Mouse (Mus musculus) skeletal muscle tissue, adult 2 months (tissue): ENCODE measurements around the gene Cdk6.
"Not testable (repeated sequence)": the region's sequence is repeated elsewhere in the genome, so short reads cannot be mapped to it uniquely, and the experiment has no call there.

Experiments used
- DNase-seq: peaks from one replicate; pipeline ENCODE4 v3.0.0-alpha.2; 2012; ENCODE audit warnings: low read depth, low spot score

Cdk6 gene

DNA sequence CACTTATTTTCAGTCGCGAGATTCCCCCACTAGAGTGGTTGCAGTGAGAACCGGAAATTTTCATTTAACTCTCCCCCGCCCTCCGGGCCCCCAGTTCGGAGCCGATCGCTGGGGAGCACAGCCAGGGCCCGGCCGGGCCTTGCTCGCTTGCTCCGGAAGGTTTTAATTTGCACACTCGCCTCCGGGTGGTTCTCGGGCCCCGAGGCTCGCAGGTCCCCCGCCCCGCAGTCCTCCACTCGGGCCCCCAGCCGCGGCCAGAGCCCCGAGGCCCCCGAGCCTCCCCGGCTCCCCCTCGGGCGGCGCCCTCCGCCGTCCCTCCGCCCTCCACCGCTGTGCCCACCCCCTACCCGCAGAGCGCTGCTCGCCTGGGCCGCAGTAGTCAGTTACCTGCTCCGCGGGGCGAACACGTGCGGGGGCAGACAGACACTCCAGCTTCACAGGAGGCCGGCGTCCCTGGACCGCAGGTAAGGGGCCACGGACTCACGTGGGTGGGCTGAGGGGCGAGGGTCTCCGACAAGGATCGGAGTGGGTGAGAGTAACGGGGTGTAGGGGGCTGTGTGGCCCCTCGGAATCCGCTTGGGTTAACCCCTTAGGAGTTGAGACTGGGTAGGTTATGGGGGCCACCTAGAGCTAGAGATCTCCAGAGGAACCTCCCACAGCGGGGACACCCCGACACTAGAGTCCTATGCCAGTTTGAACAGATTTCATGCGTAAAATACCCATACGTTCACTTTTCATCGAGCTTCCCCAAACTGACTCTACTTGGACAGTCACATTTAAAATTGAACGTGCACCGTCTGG lies at the start of gene Cdk6:
Cdk6 (plus strand) TSS at position 375 of the 801 bp plus-strand sequence.
- DNase-seq: no peak

DNA sequence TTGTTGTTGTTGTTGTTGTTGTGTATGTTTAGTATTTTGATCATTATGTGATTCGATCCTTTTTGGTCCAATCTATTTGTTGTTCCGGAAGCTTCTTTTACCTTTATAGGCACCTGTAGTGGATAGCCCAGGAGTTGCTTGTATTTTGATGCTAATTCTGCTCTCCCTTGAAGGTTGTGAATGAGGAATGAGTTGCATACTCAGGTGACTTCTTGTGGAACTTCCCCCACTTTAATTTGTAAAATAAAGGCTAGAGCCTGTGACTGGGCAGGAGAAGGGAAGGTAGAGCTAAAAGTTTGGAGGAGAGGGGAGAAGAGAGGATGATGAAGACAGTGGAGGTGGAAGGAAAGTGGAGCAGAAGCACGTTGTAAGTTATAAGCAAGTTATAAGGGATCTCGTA lies 47.6 kb upstream of the Cdk6 start:
- no peak for DNase-seq

DNA sequence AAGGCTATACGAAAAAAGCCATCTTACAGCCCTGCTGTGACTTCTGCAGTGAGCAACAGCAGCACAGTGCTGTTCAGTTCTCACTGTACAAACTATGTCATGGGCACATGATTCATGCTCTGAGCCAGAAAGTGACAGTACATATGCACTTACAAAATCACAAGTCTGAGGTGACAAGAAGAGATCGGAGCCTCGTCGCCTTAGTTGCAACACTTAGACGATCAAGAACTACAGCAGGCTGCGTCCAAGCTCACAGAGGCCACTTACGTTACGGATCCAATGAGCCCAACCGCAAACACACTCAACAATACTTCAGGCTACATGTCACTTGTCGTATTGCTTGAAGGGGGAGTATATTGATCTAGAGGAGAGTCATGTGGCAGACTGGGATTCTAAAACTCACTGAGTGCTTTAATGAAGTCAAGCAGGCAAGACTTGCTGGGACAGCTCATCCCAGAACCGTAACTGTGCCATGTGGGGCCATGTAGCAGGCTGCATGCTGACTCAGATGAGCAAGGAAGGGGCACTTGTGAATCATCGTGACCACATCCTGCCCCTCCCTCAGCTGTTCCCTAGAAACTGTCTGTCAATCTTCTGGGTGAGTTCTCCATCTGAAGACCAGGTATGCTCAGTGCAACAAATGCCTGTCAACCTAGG lies 40.4 kb upstream of the Cdk6 start:
- DNase-seq: peak; percentile 3

DNA sequence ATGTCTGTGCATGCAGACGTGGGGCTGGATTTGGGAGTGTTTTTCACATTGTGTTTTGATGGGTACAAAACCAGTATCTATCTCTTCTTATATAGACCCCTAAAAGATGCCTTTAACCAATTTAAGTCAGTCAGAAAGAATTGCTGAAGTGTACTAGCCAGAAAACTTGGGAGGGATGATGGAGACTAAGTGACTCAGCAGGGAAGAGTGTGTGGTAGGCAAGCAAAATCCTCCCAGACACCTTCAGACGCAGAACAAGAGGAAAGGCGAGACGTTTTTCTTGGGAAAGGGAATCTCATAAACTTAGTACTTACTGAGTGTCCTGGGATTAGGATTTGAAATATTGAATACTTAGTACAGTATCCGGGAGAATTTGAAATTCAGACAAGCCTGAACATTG lies 39.8 kb upstream of the Cdk6 start:
- DNase-seq: no peak

DNA sequence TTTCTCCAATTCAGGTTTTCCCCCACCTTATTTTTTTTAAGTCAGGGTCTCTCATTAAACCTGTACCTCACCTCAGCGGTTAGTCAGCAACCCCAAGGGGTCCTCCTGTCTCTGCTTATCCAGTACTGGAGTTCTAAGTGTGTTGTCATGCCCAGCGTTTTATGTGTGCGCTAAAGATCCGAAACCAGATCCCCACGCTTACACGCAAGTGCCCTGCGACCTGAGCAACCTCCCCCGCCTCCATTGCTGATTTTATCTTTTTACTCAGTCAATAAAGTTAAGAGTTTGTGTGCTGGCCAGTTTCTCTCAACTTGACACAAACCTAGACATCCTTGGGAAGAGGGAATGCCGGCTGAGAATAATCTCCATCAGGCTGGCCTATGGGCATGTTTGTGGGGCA lies 37.4 kb upstream of the Cdk6 start:
- DNase-seq: no peak

DNA sequence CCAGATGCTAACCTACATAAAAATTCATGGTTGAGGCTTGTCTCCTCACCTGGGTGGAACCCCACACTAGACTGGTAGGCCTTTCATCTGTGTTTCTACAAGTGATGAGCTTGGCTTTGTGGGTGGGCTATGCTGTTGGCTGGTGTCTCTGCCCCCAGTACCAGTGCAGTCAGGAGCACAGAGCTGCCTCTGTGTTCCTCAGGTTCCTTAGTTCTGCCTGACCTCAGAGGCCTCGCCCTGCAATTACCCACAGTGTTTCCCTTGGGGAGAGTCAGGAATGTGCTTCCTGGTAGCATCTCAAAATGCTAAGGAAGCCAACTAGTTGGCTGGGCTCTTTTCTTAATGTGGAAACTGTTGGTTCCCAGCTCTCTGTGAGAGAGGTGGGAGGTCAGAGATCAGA lies 35.1 kb upstream of the Cdk6 start:
- no peak for DNase-seq

DNA sequence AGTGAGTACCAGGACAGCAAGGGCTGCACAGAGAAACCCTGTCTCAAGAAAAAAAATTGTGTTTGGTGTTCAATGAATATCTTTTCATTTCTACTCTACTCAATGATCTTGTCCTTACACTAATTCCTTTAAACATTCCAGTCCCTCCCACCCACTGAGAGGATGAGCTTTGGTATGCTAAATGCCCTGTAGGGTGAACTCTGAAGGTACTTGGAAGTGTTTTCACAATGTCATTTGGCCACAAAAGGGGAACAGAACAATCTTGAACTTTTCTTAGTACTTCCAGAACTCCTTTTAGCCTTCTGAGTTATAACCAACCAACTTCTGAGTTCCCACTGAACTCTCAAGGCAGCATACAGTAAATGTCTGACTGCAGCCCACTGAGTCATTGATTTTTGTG lies 32.2 kb upstream of the Cdk6 start:
- no peak for DNase-seq

DNA sequence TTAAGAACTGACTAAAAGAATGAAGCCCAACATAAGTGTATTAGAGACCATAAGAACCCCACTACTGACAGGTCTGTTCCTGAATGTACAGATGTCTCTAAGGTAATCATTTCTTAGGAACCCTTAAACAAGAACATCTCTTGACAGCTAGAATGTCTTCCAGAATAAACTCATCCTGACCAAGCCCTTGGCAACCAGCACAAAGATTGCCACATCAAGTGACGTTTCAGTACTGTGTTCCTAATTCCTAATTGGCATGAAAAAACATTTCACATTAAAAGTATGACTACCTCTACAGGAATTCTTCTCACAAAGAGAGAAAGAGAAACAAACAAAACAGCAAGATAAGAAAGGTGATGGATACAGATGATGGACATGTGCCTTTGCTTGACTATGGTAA lies 31.7 kb upstream of the Cdk6 start:
- DNase-seq: no peak

DNA sequence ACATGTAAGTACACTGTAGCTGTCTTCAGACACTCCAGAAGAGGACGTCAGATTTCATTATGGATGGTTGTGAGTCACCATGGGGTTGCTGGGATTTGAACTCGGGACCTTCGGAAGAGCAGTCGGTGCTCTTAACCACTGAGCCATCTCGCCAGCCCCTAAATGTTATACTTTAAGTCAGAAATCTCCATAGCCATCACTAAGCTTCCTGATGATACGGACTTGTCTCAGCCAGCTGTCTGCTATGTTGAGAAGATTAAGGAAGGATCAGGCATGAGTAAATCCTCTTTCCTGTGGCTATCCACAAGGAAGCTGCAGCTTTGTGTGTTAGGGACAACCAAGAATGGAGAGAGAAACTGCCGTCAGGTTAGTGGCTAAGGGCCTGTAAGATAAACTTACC lies 30.1 kb upstream of the Cdk6 start:
- not testable (repeated sequence) for DNase-seq

DNA sequence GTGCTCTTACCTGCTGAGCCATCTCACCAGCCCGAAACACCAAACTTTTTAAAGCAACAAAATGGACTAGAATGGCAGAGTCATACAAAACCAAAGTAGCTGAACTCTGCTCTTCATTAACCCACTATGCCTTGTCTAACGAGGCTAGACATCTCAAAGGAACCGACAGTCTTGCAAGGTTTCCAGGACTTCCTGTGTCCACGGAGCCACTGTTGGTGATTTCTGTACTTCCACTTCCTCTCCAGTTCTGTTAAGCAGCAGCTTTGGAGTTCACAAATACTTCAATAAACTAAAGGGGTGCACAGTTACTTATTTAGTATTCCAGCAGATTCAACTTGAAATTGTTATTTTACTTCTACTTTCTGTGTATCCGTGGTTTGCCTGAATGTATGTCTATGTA lies 23.6 kb upstream of the Cdk6 start:
- not testable (repeated sequence) for DNase-seq

DNA sequence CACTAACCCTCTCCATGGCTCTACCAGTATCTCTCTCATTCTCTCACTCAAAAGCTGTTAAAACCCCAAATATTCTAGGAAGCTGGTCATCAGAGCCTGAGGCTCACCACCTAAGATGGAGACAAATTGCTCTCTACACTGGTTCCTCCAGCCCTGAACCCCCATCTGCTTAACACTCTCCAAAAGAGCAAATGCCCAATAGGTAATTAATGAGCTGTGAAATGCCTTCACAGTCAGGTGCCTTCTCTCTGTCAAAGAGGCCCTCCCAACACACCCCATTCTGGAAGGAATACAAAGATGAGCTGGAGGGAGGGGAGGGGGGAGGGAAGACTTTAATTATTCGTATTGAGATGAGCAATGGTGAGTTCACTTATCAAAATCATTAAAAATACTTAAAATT lies 21.1 kb upstream of the Cdk6 start:
- no peak for DNase-seq

DNA sequence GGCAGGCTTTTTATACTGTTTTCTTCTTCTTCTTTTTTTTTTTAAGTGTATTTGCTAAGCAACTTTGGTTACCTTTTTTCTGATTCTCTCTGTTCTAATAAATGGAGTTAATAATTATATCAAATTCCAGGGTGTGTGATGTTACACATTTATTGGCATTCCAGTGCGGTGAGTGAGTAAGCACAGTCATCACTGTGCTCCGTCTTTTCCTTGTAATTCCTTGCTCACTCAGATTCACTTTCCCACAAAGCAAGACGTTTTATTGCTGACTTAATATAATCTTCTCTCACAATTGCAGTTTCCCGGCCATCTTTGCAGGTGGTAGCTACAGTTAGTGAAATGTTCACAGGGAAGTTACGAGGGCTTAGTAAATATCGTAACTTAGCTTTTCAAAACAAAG lies 19.2 kb upstream of the Cdk6 start:
- no peak for DNase-seq

DNA sequence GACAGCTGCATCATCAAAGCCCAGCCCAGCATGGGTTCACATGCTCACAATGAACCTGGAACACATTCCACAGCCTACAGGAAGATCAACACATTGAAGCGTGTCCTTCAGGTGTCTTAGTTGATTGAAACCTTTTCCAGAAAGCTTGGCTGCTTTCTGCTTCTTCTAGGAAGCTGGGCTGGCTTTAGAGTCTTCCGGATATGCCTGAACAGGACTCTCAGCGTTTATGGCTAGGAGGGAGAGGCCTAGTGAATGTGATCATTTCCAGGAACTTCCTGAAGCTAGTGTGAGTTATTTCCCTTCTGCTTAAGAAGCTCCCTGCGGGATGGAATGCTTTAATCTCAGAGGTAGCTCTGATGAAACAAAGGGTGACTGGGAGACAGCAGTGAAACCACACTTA lies 17.2 kb upstream of the Cdk6 start:
- DNase-seq: no peak

DNA sequence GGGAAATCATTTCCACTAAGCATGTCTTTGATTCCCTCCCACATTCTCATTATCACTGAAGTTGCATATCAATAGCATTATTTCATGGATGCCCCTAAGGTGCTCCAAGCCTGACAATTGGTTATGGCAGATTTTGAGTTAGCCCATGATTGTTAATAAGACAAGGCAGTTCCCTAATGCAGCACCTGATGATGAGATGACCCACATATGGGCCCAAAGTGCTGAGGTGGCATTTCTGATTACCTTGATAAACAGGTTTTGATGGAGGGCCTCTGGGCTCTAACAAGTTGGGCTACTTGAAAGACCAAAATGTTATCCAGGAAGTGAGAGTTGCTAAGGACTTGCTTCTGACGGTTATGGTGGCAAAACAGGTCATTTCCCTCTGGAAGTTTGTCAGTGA lies 11.9 kb upstream of the Cdk6 start:
- DNase-seq: no peak

DNA sequence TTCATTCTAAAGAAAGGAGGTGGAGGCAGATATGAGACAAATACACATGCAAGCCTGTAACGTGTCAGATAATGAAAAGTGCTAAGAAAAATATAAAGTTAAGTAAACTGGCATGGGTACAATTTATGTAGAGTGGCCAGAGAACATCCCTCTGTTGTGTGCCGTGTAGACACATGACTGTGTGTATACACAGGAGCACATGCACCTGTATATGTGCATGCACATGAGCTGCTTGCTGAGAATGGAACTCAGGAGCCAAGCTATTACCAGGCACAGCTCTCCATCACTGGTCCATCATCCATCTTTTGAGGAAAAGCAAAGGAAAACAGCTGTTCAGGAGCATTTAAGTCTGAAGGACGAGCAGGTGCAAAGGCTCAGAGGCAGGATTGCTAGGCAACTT lies 10.4 kb upstream of the Cdk6 start:
- no peak for DNase-seq

DNA sequence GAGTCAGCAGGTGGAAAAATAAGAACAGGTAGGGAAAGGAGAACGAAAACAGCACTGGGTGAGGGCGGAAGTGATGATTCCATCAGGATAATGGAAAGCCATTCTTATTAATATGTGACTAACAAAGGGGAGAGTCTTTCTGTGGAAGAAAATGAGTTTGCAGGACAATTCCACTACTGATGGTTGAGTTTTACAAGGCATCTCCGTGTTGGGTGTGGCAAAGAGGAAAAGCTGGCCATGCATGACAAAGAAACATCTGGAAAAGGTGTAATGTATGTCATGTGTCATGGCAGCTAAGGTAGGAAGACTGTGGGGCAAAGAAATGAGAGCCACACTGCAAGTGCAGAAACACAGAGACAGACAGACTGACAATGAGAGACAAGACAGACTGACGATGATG lies 8.3 kb upstream of the Cdk6 start:
- DNase-seq: not testable (repeated sequence)

DNA sequence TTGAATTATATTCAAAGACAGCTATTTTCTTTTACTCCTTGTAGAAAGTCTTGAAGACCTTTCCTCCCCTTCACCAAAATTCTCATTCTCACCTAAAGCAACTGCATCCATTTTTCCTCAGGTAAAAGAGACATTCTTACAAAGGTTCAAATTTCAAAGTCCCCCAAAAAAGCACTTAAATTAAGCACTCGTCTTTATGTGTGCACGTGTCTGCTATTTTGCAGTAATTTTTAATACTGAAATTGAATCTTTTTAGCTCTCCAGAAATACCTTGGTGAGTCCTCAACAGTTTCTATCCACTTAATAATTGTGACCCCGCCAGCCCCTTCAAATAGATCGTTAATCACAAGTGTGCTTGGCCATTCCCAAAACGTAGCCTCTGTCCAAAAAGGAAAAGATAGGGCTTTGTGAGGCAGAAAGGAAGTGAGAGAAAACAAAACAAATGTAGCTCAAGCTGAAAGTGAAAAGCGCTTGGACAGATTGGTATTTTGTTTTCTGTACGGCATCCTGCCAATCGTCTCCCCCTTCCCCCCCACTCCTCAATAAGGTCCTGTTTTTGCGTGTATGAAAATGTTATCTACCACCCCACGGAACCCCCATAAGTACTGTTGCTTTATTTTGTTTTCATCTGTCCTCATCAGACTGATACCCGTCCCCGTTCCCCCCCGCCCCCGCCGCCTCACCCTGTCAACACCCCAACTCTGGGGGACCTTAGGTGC lies 786 bp upstream of the Cdk6 start:
- not testable (repeated sequence) for DNase-seq

DNA sequence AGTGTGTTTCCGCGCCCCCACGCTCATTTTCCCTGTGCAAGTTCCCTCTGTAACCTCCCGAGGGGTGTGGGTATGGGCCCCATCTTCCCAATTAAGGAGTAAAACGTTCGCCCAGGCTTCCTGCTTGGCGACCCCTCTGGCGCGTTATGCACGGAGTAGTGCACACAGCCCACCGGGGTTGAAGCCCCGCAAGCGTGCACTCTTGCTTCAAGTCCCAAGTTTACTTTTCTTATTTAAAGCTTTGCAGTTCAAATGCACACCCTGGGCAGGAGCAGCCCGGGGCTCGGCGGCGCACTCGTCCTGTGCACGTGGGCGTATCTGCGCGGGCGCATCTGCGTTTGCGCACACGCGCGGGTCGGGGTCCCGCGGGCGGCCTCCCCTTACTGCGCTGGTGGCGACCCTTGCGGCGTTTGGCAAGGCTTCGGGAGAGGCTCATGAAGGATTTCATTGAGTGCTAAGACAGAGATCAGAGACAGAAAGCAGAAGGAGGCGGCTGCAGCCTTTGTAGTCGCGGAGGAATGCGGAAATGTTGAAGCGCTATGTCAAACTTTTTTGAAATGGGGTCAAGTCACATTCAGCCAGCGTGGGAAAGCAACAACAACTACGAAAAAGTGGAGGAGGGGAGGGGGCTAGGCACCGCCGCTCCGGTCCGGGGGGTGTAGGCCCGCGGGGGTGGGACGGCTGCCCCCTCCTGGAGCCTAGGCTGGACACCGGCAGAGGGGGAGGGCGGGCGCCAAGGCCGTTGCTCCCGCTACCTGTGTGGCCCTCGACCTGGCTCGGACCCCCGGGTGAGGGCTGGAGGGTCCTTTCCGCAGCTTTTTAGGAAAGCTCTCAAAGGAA lies 866 bp downstream of the Cdk6 start:
- no peak for DNase-seq

DNA sequence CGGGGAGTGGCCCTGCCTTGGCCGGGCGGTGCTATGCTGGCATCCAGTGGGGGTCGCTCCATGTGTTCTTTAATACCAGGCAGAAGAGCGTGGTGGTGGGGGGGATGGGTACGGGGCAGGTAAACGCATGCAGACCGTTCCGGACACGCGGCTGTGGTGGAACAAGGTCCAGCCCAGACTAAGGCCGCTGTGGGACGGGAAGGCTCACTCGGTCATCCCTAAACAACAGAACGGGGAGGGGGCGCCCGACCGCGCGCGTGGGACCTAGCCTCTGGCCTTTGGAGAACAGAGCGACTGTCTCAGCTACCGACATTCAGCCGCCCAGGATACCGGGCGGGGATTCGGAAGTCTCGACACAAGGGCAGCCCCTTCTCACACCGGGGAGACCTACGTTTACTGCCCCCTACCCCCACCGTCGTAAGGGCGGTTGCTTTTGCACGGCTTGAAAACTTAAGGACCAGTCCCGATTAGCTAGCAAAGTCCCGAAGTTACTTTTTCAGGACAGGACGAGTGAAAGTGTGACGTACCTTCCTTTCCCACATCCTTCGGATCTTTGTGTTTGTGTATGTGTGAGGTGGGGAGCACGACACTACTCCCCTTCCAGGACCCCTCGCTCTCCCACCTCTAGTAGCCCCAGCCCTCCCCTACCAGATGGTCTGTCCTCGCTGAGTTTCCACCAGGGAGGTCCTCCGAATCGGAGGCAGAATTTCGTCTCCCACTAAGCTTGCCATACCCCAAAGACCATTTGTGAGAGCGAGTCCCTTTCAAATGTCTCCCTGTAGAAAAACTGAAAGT lies 1.7 kb downstream of the Cdk6 start:
- DNase-seq: no peak

DNA sequence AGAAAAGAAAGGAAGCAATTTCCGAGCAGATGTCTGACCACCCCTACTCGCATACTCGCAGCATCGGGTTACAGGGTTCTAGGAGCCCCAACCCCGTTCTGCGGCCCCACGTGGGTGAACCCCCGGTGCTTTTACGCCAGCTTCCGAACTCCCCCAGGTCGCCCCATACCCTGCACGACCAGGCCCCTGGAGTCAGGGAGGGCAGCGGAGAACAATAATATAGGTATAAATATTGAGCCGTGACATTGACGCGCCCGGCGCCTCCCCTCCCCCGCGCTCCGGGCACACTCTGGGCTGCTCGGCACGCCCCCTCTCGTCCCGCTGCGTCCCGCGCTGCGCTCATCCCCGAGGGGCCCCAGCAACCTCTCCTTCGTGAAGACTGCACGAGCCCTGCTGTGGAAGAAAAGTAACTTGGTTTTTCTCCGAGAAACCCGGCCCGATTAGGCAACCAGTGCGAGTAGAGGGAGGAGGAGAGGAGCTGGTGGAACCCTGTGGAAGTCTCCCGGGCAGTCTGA lies 2.3 kb downstream of the Cdk6 start:
- DNase-seq: no peak
